Mouse (Mus musculus): ENCODE results near the gene Olfr583. TPM values are rescaled to one million over a fixed set of nuclear protein-coding genes. Genes with fewer than 3 reads are reported as not detected.

The Olfr583 gene
- total RNA-seq (2017) = not detected in 2 replicates

- no peak for ATAC-seq (replicated peaks in 1 of 2; ENCODE audit: insufficient read depth in 1 of 2, low FRiP score in 2 of 2, low TSS enrichment in 1 of 2, low read depth in 1 of 2, poor library complexity in 2 of 2, severe bottlenecking in 2 of 2)
Observed at GRCm38 (mm10) chr7:103051000-103051399, at the start of gene Olfr583. TSS of gene Olfr583 (plus strand) at chr7:103051300.

- no peak for ATAC-seq (replicated peaks in 1 of 2; ENCODE audit: insufficient read depth in 1 of 2, low FRiP score in 2 of 2, low TSS enrichment in 1 of 2, low read depth in 1 of 2, poor library complexity in 2 of 2, severe bottlenecking in 2 of 2)
Observed at GRCm38 (mm10) chr7:103037724-103038123, 13.4 kb upstream of the Olfr583 start, which contains the start of gene Olfr582. TSS of gene Olfr582 (plus strand) at chr7:103038024.

GRCm38 (mm10) chr7:103081585-103081984, 30.5 kb downstream of the Olfr583 start, which contains the start of gene Olfr584:
TSS of gene Olfr584 (plus strand) at chr7:103081885.
- ATAC-seq (replicated peaks in 1 of 2; ENCODE audit: insufficient read depth in 1 of 2, low FRiP score in 2 of 2, low TSS enrichment in 1 of 2, low read depth in 1 of 2, poor library complexity in 2 of 2, severe bottlenecking in 2 of 2) = no peak

GRCm38 (mm10) chr7:103097420-103097819, 46.3 kb downstream of the Olfr583 start, which contains the start of gene Olfr585:
TSS of gene Olfr585 (plus strand) at chr7:103097720.
- ATAC-seq (replicated peaks in 1 of 2; ENCODE audit: insufficient read depth in 1 of 2, low FRiP score in 2 of 2, low TSS enrichment in 1 of 2, low read depth in 1 of 2, poor library complexity in 2 of 2, severe bottlenecking in 2 of 2) = no peak

Other genes with a start within 250 kb of the Olfr583 start
- not detected in 2 replicates for gene Olfr564, start 247.8 kb upstream of the Olfr583 start, total RNA-seq (2017)
- gene Olfr566, start 192.5 kb upstream of the Olfr583 start, total RNA-seq (2017) = not detected in 2 replicates
- not detected in 2 replicates for gene Olfr568, start 174.2 kb upstream of the Olfr583 start, total RNA-seq (2017)
- gene Olfr569, start 160.4 kb upstream of the Olfr583 start, total RNA-seq (2017) = 0.10 TPM in 1 of 2 replicates, not detected in the other
- gene Olfr570, start 156.7 kb upstream of the Olfr583 start, total RNA-seq (2017) = not detected in 2 replicates
- not detected in 2 replicates for gene Olfr571, start 133.8 kb upstream of the Olfr583 start, total RNA-seq (2017)
- gene Olfr572, start 126.9 kb upstream of the Olfr583 start, total RNA-seq (2017) = not detected in 2 replicates
- not detected in 2 replicates for gene Olfr573-ps1, start 108.7 kb upstream of the Olfr583 start, total RNA-seq (2017)
- not detected in 2 replicates for gene Olfr574, start 102.8 kb upstream of the Olfr583 start, total RNA-seq (2017)
- gene Olfr575, start 92.5 kb upstream of the Olfr583 start, total RNA-seq (2017) = not detected in 2 replicates
- not detected in 2 replicates for gene Olfr576, start 88.6 kb upstream of the Olfr583 start, total RNA-seq (2017)
- gene Olfr577, start 75.4 kb upstream of the Olfr583 start, total RNA-seq (2017) = not detected in 2 replicates
- not detected in 2 replicates for gene Olfr578, start 62.0 kb upstream of the Olfr583 start, total RNA-seq (2017)
- not detected in 2 replicates for gene Olfr582, start 13.3 kb upstream of the Olfr583 start, total RNA-seq (2017)
- not detected in 2 replicates for gene Olfr584, start 30.6 kb downstream of the Olfr583 start, total RNA-seq (2017)
- gene Olfr585, start 46.4 kb downstream of the Olfr583 start, total RNA-seq (2017) = not detected in 2 replicates
- gene Olfr586, start 74.3 kb downstream of the Olfr583 start, total RNA-seq (2017) = not detected in 2 replicates
- not detected in 2 replicates for gene Olfr588-ps1, start 89.6 kb downstream of the Olfr583 start, total RNA-seq (2017)
- not detected in 2 replicates for gene Olfr589, start 105.1 kb downstream of the Olfr583 start, total RNA-seq (2017)
- not detected in 2 replicates for gene Olfr591, start 127.0 kb downstream of the Olfr583 start, total RNA-seq (2017)
- not detected in 2 replicates for gene Olfr592, start 133.5 kb downstream of the Olfr583 start, total RNA-seq (2017)
- gene Olfr593, start 160.6 kb downstream of the Olfr583 start, total RNA-seq (2017) = not detected in 2 replicates
- not detected in 2 replicates for gene Olfr594, start 165.7 kb downstream of the Olfr583 start, total RNA-seq (2017)
- gene Usp17ld, start 201.2 kb downstream of the Olfr583 start, total RNA-seq (2017) = not detected in 2 replicates

All from hematopoietic stem cell, adult 5-6 weeks (primary cell).